Mouse (Mus musculus): Measurements from ENCODE around the gene Mcoln2.

The Mcoln2 gene

GRCm38 (mm10) chr3:146227427-146227826, 77.8 kb downstream of the Mcoln2 start:
- DNase-seq (ENCODE audit: low spot score in 2 of 2) = no peak

GRCm38 (mm10) chr3:146228559-146229310, 79.1 kb downstream of the Mcoln2 start:
- no peak for DNase-seq (ENCODE audit: low spot score in 2 of 2)

GRCm38 (mm10) chr3:146232708-146233107, 83.1 kb downstream of the Mcoln2 start:
- DNase-seq (ENCODE audit: low spot score in 2 of 2) = no peak

GRCm38 (mm10) chr3:146233741-146234140, 84.1 kb downstream of the Mcoln2 start:
- DNase-seq (ENCODE audit: low spot score in 2 of 2) = no peak

- DNase-seq (ENCODE audit: low spot score in 2 of 2) = no peak
Measured at GRCm38 (mm10) chr3:146234530-146234929, 84.9 kb downstream of the Mcoln2 start.

- DNase-seq (ENCODE audit: low spot score in 2 of 2) = no peak
Measured at GRCm38 (mm10) chr3:146236280-146236679, 86.6 kb downstream of the Mcoln2 start.

GRCm38 (mm10) chr3:146237676-146238075, 88.0 kb downstream of the Mcoln2 start:
- DNase-seq (ENCODE audit: low spot score in 2 of 2) = no peak

- no peak for DNase-seq (ENCODE audit: low spot score in 2 of 2)
Measured at GRCm38 (mm10) chr3:146244630-146245029, 95.0 kb downstream of the Mcoln2 start.

All from urinary bladder, postnatal 36 days (tissue).